Mouse (Mus musculus): ENCODE results near the gene Dcun1d1. TPM values are rescaled to one million over a fixed set of nuclear protein-coding genes. Genes with fewer than 3 reads are reported as not detected.
A peak's percentile ranks its signal among the peaks of the same experiment; 100 is the strongest.

Gene Dcun1d1
- polyA plus RNA-seq, 1 experiment: 4.5 TPM

DNA sequence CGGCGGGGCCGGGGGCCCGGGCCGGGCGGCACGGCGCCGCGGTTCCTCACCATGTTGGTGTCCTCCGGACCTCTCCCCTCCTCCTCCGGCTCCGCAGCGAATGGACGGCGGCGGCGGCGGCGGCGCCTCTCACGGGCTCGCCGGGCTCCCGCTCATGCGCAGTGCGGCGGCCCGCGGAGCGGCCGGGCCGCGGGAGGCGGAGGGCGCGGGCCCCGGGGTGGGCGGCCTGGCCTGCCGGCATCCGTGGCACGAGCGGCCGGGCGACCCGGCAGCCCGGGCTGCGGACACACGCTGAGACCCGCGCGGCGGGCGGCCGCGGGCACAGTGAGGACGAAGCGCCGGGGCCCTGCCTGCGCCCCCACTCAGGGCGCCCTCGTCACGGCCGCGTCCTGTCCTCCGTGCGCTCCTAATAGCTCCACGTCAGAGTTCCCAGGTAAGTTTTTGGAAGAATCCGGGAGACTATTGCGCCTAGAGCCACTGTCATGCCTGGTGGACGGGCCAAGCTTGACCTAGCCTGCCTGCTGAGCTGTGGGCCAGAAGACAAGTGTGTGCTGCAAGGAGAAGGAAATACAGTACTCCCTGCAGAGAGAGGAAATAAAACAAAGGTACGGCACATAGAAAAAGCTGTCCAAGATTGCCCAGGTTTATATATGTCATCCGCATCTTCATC lies 4.4 kb downstream of the Dcun1d1 start:
- DNase-seq (ENCODE audit: low read depth, low spot score): no peak
- WGBS: under 1% methylated on average over 59 of the region's 73 CpGs

- DNase-seq (ENCODE audit: low read depth, low spot score): no peak
- 1% methylated on average over 65 of the region's 65 CpGs for WGBS
Measured at GRCm38 (mm10) chr3:35931896-35932727, 5.1 kb downstream of the Dcun1d1 start.

- WGBS: 7% methylated on average over 7 of the region's 7 CpGs
- DNase-seq (ENCODE audit: low read depth, low spot score): no peak
Measured at GRCm38 (mm10) chr3:35931359-35931758, 5.9 kb downstream of the Dcun1d1 start.

DNA sequence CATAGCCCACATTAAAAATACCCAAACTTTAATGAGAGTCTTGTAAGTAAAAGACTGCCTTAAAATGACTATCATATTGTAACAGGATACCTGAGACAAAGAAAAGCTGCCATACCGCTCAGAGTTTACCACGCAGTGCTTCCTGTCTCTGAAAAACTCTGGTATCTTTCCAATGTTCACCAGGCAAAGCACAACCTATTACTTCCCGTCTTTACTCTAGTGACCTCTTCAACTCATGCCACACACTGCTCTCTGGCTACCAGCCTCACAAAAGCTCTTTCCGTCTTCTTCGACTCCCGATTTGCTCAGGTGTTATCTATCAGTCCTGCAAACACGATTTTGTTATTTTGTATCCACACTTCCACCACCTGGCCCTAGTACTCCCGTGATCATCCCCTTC lies 7.4 kb downstream of the Dcun1d1 start:
- WGBS: 43% methylated on average over 8 of the region's 8 CpGs
- no peak for DNase-seq (ENCODE audit: low read depth, low spot score)

DNA sequence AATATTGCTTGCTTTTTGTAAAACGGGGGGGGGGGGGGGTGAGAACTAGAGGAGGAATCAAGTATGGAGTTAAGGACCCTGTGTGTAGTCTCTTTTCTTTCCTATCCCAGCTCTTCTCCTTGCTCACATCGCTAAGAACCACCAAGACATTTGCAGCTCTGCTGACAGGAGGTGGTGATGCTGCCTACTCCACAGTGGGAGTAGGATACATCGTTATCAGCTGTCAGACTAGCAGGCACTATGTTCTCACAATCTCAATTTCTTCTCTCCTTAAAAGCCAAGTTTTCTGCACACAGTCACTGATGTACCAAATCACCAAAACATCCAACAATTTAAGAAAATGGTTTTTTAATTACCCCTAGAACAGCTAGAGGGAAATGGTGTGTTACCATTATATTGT lies 7.8 kb downstream of the Dcun1d1 start:
- 56% methylated on average over 3 of the region's 3 CpGs for WGBS
- DNase-seq (ENCODE audit: low read depth, low spot score): no peak

DNA sequence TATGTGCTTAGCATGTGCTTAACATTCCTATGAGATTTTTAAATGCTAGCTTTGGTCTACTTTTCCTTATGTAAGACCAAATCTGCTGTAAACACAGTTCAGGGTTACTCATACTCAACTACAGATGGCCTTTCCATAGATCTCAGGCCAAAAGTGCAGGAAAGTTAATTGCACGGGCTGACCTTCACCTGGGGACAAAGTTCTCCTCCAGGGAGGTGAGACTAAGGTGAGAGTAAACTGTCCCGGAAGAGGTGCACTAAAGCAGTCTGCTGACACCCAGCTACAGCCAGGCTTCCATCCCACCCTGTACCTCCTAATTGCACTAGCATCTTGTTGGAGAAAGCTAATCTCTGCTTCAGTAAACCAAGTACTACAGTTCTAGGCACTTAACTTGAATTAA lies 11.4 kb downstream of the Dcun1d1 start:
- WGBS: 36% methylated on average over 2 of the region's 2 CpGs
- DNase-seq (ENCODE audit: low read depth, low spot score): peak; percentile 31

- no peak for DNase-seq (ENCODE audit: low read depth, low spot score)
- WGBS: 79% methylated on average over 3 of the region's 3 CpGs
Measured at GRCm38 (mm10) chr3:35924007-35924406, 13.2 kb downstream of the Dcun1d1 start.

GRCm38 (mm10) chr3:35923495-35923894 lies 13.8 kb downstream of the Dcun1d1 start:
- 75% methylated on average over 7 of the region's 7 CpGs for WGBS
- no peak for DNase-seq (ENCODE audit: low read depth, low spot score)

GRCm38 (mm10) chr3:35922522-35922921 lies 14.7 kb downstream of the Dcun1d1 start:
- DNase-seq (ENCODE audit: low read depth, low spot score): no peak
- 66% methylated on average over 4 of the region's 4 CpGs for WGBS

GRCm38 (mm10) chr3:35918229-35918628 lies 19.0 kb downstream of the Dcun1d1 start:
- 77% methylated on average over 3 of the region's 3 CpGs for WGBS
- no peak for DNase-seq (ENCODE audit: low read depth, low spot score)

DNA sequence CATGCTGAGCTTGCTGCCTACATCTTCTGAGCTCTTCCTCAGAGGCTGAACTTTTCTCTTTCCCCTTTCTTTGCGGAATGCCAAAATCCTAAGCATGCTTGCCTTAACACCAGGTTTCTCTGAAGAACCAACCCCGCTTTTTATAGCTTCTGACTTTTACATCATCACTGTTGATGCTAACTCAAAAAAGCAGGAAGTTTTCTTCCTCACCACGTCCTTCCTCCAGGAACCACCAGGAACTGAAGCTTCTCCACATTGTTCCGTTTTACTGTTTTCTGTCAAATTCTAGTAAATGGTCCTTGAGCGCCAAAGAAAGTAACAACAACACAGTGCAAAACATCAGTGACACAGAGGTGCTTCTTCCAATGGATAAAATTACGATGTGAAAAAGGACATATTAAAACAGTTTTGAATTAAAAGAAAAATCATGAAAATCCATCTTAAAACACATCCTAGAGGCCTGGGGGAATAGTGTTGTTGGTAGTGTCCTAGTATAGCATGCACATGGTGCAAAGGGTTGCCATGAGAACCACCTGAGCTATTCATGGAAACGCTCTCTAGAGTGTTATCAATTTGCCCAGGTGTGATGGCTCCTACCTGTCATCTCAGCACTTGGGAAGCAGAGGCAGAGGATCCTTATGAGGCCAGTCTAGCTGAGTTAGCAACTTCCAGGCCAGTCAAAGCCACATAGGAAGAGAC lies 28.1 kb downstream of the Dcun1d1 start:
- DNase-seq (ENCODE audit: low read depth, low spot score): no peak
- WGBS: 77% methylated on average over 7 of the region's 7 CpGs

DNA sequence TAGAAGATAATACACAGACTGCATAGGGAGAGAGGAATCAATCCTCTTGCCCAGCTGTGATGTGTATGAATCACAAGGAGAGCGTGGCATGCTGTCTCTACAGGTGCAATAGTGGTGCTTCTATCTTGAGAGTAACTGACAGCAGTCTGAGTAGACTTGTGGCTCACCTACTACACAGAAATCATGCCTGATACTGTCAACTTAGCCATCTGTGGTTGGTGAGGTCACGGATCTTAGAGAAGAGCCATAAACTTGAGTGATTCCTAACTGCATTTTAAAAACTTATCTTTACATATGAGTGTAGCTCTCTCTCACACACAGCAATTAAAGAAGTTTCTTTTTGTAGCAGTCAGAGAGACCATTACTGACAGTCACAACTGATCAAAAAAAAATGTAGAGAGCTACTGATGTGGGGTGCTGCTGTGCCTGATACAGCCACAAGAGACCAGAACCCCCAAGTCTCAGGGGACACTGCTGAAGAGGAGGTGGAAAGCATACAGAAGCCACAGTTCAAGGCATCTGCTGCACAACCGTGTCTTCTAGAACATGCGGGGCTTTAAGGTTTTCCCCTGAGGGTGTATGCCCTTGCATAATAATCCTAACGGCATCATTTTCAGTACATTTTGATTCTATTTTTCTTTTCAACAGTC lies 36.6 kb downstream of the Dcun1d1 start:
- no peak for DNase-seq (ENCODE audit: low read depth, low spot score)
- WGBS: 91% methylated on average over 5 of the region's 5 CpGs

DNA sequence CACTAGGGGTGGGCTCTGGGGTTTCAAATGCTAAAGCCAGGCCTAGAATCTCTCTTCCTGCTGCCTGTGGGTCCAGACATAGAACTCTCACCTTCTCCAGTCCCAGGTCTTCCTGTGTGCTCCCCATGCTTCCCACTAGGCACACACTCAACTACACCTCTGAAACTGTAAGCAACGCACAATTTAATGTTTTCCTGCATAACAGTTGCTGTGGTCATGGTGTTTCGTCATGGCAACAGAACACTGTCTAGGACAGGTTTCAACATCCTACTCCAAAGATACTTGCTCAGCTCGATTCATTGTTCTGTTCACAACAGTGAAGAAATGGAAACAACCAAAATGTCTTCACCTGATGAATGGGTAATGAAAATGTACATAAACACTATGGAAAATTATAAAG lies 38.1 kb downstream of the Dcun1d1 start:
- 97% methylated on average over 3 of the region's 3 CpGs for WGBS
- DNase-seq (ENCODE audit: low read depth, low spot score): no peak

- 97% methylated on average over 2 of the region's 2 CpGs for WGBS
- no peak for DNase-seq (ENCODE audit: low read depth, low spot score)
Measured at GRCm38 (mm10) chr3:35897900-35898299, 39.3 kb downstream of the Dcun1d1 start.

DNA sequence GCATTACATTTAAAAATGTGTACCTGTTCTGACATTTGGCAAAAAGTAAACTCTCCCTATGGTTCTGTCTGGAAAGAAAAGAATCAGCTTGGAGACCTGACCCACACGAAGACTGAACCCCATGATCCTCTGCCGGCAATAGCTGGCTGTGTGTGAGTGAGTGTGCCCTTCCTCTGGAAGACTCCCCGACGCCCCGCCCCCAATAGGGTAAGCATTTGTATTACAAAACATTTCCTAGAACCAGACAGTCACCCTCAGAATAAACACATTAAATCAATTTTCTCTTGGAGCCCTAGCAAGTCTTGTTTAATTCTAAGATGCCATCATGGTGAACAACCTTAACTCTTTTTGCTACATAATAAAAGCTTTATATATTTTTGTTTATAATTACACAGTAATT lies 44.1 kb downstream of the Dcun1d1 start:
- WGBS: 61% methylated on average over 5 of the region's 5 CpGs

GRCm38 (mm10) chr3:35891123-35891522 lies 46.1 kb downstream of the Dcun1d1 start:
- no peak for DNase-seq (ENCODE audit: low read depth, low spot score)
- WGBS: 68% methylated on average over 4 of the region's 4 CpGs

More for the DNA sequence above, 44.1 kb downstream of the Dcun1d1 start:
- DNase-seq (ENCODE audit: low read depth, low spot score): no peak

- no peak for DNase-seq (ENCODE audit: low read depth, low spot score)
- 71% methylated on average over 2 of the region's 2 CpGs for WGBS
Measured at GRCm38 (mm10) chr3:35889531-35889930, 47.7 kb downstream of the Dcun1d1 start.

GRCm38 (mm10) chr3:35883267-35883666 lies 54.0 kb downstream of the Dcun1d1 start:
- DNase-seq (ENCODE audit: low read depth, low spot score): no peak

- no peak for DNase-seq (ENCODE audit: low read depth, low spot score)
Measured at GRCm38 (mm10) chr3:35849326-35849725, 87.9 kb downstream of the Dcun1d1 start.

More at GRCm38 (mm10) chr3:35849326-35849725, 87.9 kb downstream of the Dcun1d1 start:
- WGBS: 92% methylated on average over 9 of the region's 9 CpGs
